Mouse (Mus musculus) left cerebral cortex, postnatal 4 days (tissue): ENCODE measurements at regions not wholly inside any gene's neighbourhood (a gene's known extent, or its start where the extent isn't known, plus 50 kb on each side); places are given as distances from the start of the nearest gene placed in this dataset.

Experiments
- DNase-seq: peaks from one replicate; pipeline ENCODE4 v3.0.0-alpha.2; 2022
- intact Hi-C: fragments of 180-260 bp; cut with DNase I; formaldehyde crosslinking; loops from one replicate; pipeline ENCODE4 v1.15.1; 2025

DNA sequence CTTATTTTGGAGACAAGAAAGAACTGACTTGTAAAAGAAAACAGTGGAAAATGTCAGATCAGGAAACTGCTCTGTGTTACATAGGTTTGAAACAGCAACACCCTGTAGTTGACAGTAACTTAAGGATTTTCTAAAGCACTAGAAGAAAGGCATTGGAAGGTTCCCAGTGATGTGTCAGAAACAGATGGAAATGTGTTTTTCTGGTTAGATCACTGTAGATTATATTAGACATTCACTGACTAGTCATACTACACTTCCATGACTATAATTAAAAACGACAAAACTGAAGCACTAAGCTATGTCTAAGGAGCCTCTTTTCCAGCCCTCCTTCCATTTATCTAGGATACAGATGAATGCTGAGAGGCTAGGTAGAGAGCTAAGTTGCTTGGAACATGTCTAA, 59.1 kb upstream of the Apob start:
- intact Hi-C loops, result no loop called here
- DNase-seq, result no peak

DNA sequence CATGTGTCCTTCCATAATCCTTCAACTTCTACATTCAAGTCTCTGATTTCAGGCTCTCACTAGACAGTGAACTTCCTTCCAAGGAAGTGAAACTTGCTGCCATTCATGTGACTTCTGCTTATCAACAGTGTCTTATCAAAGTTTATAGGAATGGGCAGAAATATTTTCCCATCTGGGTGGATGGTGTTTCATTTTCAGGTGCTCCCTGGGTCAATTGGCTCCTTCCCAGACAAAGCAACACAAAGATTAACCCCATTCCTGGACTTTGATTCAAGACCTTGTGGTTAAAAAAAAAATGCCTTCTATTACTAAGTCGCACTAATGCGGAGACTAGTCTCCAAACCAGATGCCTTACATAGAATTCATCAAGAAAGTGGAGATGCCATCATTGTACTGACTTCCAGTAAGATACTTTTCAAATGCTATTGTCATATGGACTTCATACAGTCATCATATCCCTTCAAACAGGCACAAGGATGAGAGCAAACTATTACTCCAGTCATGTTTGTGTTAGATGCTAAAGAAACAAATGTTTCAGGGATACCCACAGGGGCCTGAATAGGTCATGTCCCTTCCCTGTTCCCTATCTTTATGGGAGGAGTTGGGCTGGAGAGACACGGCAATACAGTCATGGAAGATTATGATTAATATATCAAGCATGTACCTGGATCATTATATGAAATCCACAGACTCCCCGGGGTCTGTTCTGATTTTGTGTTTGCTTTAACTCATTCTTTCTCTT, 58.3 kb upstream of the Apob start:
- DNase-seq, result no peak
- intact Hi-C loops, result no loop called here

DNA sequence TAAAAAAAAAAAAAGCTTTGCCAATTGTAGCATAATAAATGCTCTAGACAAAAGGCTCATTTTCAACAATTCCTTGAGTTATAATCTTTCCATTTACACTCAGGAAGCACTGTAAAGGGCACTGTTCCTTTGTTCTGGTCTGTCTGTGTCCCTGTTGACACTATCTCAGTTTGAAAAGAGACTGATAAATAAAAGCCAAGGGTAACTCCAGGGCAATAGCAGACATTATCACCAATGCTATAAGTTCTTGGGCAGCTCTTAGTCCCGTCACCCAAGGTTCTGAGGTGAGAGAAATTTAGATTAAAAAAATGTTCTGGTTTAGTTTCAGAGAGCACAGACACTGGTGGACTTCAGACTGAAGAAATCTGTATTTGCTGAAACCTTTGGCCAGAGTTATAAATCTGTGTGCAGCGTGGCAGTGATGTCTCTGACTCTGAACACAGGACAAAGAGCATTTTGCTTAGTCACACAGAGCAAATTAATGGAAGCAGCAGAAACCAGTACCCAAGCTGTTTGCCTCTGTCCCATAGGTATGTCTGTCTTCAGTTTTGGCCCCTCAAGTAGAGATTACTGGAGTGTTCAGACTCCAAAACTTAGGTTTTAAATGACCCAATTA, 57.6 kb upstream of the Apob start:
- intact Hi-C loops, result no loop called here
- no peak for DNase-seq

DNA sequence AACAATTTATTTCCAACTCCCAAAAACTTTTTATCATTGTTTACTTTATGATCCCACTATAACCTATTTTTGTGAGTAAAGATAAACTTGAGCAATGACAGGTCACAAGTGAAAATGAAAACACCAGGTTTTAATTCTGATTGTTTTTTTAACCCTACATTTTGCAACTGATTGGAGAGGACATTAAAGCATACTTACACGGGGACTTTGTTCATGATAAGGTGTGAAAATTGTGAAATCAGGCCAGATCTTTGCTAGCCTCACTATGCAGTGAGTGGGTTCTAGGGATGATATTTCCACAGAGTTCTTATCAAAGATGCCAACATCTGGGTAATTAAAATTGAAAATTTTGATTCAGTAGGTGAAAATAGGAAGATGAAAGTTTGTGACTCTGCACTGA, 56.6 kb upstream of the Apob start:
- intact Hi-C loops, result no loop called here

More for the DNA sequence above, 56.6 kb upstream of the Apob start:
- DNase-seq, result no peak
